Mouse (Mus musculus): ENCODE measurements at regions not wholly inside any gene's neighbourhood (a gene's known extent, or its start where the extent isn't known, plus 50 kb on each side); places are given as distances from the start of the nearest gene placed in this dataset.
A peak's percentile ranks its signal among the peaks of the same experiment; 100 is the strongest.
"Not testable (repeated sequence)": the region's sequence is repeated elsewhere in the genome, so short reads cannot be mapped to it uniquely, and the experiment has no call there.

GRCm38 (mm10) chr12:74825664-74826063, 351.5 kb downstream of the Kcnh5 start:
- DNase-seq (ENCODE audit: low spot score) (no peak), ATAC-seq (ENCODE audit: insufficient number of reproducible peaks, low FRiP score, low TSS enrichment, low read depth) (no peak)
- H3K27me3 ChIP-seq (ENCODE audit: control insufficient read depth, insufficient read depth, low read length): no peaks in the 10 kb centered on the region
- H3K4me3 ChIP-seq (ENCODE audit: low read depth, low read length): no peak overlapping the region
- no peaks in the 10 kb centered on the region for H3K36me3 ChIP-seq (ENCODE audit: control insufficient read depth, insufficient read depth, low read length)
- no peaks in the 10 kb centered on the region for H3K4me1 ChIP-seq (ENCODE audit: control insufficient read depth, insufficient read depth, low read length)
- no peaks in the 10 kb centered on the region for H3K9me3 ChIP-seq (ENCODE audit: control insufficient read depth, low read length)
- H3K27ac ChIP-seq (replicated peaks; ENCODE audit: low read depth, low read length): no peak overlapping the region
- H3K9ac ChIP-seq (ENCODE audit: low read length): no peak overlapping the region
- 70% methylated on average over 3 of the region's 3 CpGs for WGBS
- no peak overlapping the region for H3K4me2 ChIP-seq (ENCODE audit: low read depth, severe bottlenecking)

DNA sequence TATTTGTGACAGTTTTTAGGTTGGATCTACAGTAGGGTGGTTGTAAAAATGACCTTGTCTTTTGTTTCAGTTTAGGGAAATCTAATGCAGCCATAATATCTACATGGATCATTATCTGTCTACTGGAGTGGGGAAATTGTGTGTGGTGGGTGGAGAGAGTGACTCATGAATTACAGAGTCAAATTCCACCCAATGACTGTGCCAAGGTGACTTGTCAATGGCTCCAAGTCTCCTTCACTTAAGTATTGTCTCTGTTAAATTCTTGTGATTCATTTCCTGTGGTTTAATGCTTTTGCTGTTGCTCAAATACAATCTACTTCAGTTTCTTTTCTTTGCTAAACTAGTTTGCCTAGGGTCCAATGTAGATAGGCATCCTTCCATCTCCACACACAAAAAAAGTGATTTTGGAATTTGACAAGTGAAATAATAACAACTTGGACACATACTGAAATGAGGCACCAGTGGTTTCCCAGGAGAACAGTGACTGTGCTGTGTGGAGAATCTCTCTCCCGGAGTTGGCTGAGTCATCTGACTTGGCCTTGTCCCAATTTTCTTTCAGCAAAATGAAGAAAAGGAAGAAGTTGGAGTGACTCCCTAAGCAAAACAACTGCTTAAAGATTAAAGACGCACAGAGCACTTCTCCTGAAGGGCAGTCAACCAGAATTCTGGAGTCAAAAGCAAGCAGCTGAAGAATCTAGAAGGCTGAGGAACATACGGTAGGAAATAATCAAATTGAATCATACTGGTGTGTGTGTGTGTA, 352.2 kb downstream of the Kcnh5 start:
- DNase-seq (ENCODE audit: low spot score): no peak

DNA sequence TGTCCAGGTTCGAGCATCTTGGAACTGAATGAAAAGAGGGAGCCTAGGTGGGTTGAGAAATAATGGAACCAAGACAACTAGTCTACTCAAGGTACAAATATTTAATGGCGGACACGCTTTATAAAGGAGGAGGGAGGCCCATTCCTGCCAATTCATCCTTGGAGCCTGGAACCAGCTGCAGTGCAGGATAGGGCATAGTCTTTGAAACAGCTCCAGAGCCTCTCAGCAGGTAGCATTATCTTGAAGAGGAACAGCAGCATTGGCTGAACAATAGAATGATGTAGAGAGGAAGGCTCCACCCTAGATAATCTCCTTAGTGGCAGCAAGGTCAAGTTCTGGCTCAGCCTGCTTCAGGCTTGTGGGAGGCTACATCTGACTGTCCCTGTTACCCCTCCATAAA, 361.0 kb downstream of the Kcnh5 start:
- 91% methylated on average over 3 of the region's 3 CpGs for WGBS
- H3K27ac ChIP-seq (replicated peaks; ENCODE audit: low read depth, low read length); H3K9ac ChIP-seq (ENCODE audit: low read length); H3K9me3 ChIP-seq (ENCODE audit: control insufficient read depth, low read length); H3K27me3 ChIP-seq (ENCODE audit: control insufficient read depth, insufficient read depth, low read length); H3K4me3 ChIP-seq (ENCODE audit: low read depth, low read length); DNase-seq (ENCODE audit: low spot score); ATAC-seq (ENCODE audit: insufficient number of reproducible peaks, low FRiP score, low TSS enrichment, low read depth); H3K36me3 ChIP-seq (ENCODE audit: control insufficient read depth, insufficient read depth, low read length); H3K4me1 ChIP-seq (ENCODE audit: control insufficient read depth, insufficient read depth, low read length); H3K4me2 ChIP-seq (ENCODE audit: low read depth, severe bottlenecking): not testable (repeated sequence)

More for the DNA sequence above, 352.2 kb downstream of the Kcnh5 start:
- Histone ChIP-seq H3K27me3 (ENCODE audit: control insufficient read depth, insufficient read depth, low read length) (no peaks in the 10 kb centered on the region), H3K36me3 (ENCODE audit: control insufficient read depth, insufficient read depth, low read length) (no peaks in the 10 kb centered on the region), H3K9me3 (ENCODE audit: control insufficient read depth, low read length) (no peaks in the 10 kb centered on the region), H3K4me1 (ENCODE audit: control insufficient read depth, insufficient read depth, low read length) (no peaks in the 10 kb centered on the region), H3K9ac (ENCODE audit: low read length) (no peak overlapping the region), H3K4me3 (ENCODE audit: low read depth, low read length) (no peak overlapping the region), H3K4me2 (ENCODE audit: low read depth, severe bottlenecking) (no peak overlapping the region), H3K27ac (replicated peaks; ENCODE audit: low read depth, low read length) (no peak overlapping the region)
- ATAC-seq (ENCODE audit: insufficient number of reproducible peaks, low FRiP score, low TSS enrichment, low read depth): no peak
- 90% methylated on average over 3 of the region's 3 CpGs for WGBS

DNA sequence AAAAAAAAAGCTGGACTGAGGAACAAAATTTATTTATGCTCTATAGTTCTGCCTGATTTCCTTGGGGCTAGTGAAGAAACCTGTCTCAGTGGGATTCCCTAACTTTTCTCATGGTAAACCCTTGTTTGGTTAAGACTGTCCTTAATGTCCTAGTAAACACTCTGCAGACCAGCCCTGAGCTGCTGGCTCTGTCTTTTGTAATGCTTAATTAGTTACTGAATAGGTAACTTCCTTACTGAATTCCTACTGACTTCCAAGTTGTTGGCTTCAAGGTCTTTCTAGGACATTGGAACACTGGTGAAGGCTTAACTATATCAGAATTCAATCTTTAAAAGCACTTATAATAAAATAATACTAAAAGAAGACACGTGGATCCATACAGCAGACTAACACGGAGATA, 368.6 kb downstream of the Kcnh5 start:
- H3K4me1 ChIP-seq (ENCODE audit: control insufficient read depth, insufficient read depth, low read length); H3K36me3 ChIP-seq (ENCODE audit: control insufficient read depth, insufficient read depth, low read length); ATAC-seq (ENCODE audit: insufficient number of reproducible peaks, low FRiP score, low TSS enrichment, low read depth); H3K27me3 ChIP-seq (ENCODE audit: control insufficient read depth, insufficient read depth, low read length); H3K9ac ChIP-seq (ENCODE audit: low read length); DNase-seq (ENCODE audit: low spot score); H3K27ac ChIP-seq (replicated peaks; ENCODE audit: low read depth, low read length); H3K9me3 ChIP-seq (ENCODE audit: control insufficient read depth, low read length); H3K4me3 ChIP-seq (ENCODE audit: low read depth, low read length); H3K4me2 ChIP-seq (ENCODE audit: low read depth, severe bottlenecking): not testable (repeated sequence)
- WGBS: 92% methylated on average over 2 of the region's 2 CpGs

GRCm38 (mm10) chr12:74807926-74808325, 369.2 kb downstream of the Kcnh5 start:
- not testable (repeated sequence) for H3K4me3 ChIP-seq (ENCODE audit: low read depth, low read length); DNase-seq (ENCODE audit: low spot score); H3K9ac ChIP-seq (ENCODE audit: low read length); ATAC-seq (ENCODE audit: insufficient number of reproducible peaks, low FRiP score, low TSS enrichment, low read depth); H3K4me2 ChIP-seq (ENCODE audit: low read depth, severe bottlenecking); H3K4me1 ChIP-seq (ENCODE audit: control insufficient read depth, insufficient read depth, low read length); H3K36me3 ChIP-seq (ENCODE audit: control insufficient read depth, insufficient read depth, low read length); H3K9me3 ChIP-seq (ENCODE audit: control insufficient read depth, low read length); H3K27ac ChIP-seq (replicated peaks; ENCODE audit: low read depth, low read length); H3K27me3 ChIP-seq (ENCODE audit: control insufficient read depth, insufficient read depth, low read length)
- 95% methylated on average over 15 of the region's 15 CpGs for WGBS

DNA sequence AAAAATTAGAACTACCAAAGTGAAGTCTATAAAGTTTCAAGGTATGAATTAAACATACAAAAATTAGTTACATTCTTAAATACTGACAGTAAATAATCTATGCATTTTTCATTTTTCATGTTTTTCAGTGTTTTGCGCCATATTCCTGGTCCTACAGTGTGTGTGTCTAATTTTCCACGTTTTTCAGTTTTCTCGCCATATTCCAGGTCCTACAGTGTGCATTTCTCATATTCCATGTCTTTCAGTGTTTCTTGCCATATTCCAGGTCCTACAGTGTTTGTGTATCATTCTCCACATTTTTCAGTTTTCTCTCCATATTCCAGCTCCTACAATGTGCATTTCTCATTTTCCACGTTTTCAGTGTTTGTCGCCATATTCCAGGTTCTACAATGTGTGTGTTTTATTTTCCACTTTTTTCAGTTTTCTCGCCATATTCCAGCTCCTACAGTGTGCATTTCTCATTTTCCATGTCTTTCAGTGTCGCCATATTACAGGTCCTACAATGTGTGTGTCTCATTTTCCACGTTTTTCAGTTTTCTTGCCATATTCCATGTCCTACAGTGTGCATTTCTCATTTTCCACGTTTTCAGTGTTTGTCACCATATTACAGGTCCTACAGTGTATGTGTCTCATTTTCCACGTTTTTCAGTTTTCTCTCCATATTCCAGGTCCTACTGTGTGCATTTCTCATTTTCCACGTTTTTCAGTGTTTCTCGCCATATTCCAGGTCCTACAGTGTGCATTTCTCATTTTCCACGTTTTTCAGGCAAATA, 373.2 kb downstream of the Kcnh5 start:
- Histone ChIP-seq H3K9ac (ENCODE audit: low read length) (no peak overlapping the region), H3K27ac (replicated peaks; ENCODE audit: low read depth, low read length) (no peak overlapping the region), H3K27me3 (ENCODE audit: control insufficient read depth, insufficient read depth, low read length) (no peaks in the 10 kb centered on the region), H3K4me1 (ENCODE audit: control insufficient read depth, insufficient read depth, low read length) (no peaks in the 10 kb centered on the region), H3K36me3 (ENCODE audit: control insufficient read depth, insufficient read depth, low read length) (no peaks in the 10 kb centered on the region), H3K4me2 (ENCODE audit: low read depth, severe bottlenecking) (no peak overlapping the region), H3K9me3 (ENCODE audit: control insufficient read depth, low read length) (no peaks in the 10 kb centered on the region), H3K4me3 (ENCODE audit: low read depth, low read length) (no peak overlapping the region)
- ATAC-seq (ENCODE audit: insufficient number of reproducible peaks, low FRiP score, low TSS enrichment, low read depth) (peak; percentile 60; the same call in 1 of the 2 replicates), DNase-seq (ENCODE audit: low spot score) (no peak)
- WGBS: 66% methylated on average over 13 of the region's 13 CpGs

GRCm38 (mm10) chr12:74792036-74792435, 385.1 kb downstream of the Kcnh5 start:
- no peak overlapping the region for H3K4me2 ChIP-seq (ENCODE audit: low read depth, severe bottlenecking)
- no peaks in the 10 kb centered on the region for H3K4me1 ChIP-seq (ENCODE audit: control insufficient read depth, insufficient read depth, low read length)
- WGBS: 71% methylated on average over 3 of the region's 3 CpGs
- H3K36me3 ChIP-seq (ENCODE audit: control insufficient read depth, insufficient read depth, low read length): no peaks in the 10 kb centered on the region
- no peak overlapping the region for H3K9ac ChIP-seq (ENCODE audit: low read length)
- ATAC-seq (ENCODE audit: insufficient number of reproducible peaks, low FRiP score, low TSS enrichment, low read depth) (no peak), DNase-seq (ENCODE audit: low spot score) (no peak)
- no peaks in the 10 kb centered on the region for H3K27me3 ChIP-seq (ENCODE audit: control insufficient read depth, insufficient read depth, low read length)
- H3K27ac ChIP-seq (replicated peaks; ENCODE audit: low read depth, low read length): no peak overlapping the region
- no peaks in the 10 kb centered on the region for H3K9me3 ChIP-seq (ENCODE audit: control insufficient read depth, low read length)
- no peak overlapping the region for H3K4me3 ChIP-seq (ENCODE audit: low read depth, low read length)

- H3K9ac ChIP-seq (ENCODE audit: low read length): no peak overlapping the region
- H3K4me3 ChIP-seq (ENCODE audit: low read depth, low read length): no peak overlapping the region
- DNase-seq (ENCODE audit: low spot score) (no peak), ATAC-seq (ENCODE audit: insufficient number of reproducible peaks, low FRiP score, low TSS enrichment, low read depth) (no peak)
- no peak overlapping the region for H3K27ac ChIP-seq (replicated peaks; ENCODE audit: low read depth, low read length)
- no peaks in the 10 kb centered on the region for H3K9me3 ChIP-seq (ENCODE audit: control insufficient read depth, low read length)
- WGBS: 90% methylated on average over 1 of the region's 1 CpGs
- no peaks in the 10 kb centered on the region for H3K27me3 ChIP-seq (ENCODE audit: control insufficient read depth, insufficient read depth, low read length)
- no peaks in the 10 kb centered on the region for H3K4me1 ChIP-seq (ENCODE audit: control insufficient read depth, insufficient read depth, low read length)
- no peaks in the 10 kb centered on the region for H3K36me3 ChIP-seq (ENCODE audit: control insufficient read depth, insufficient read depth, low read length)
- no peak overlapping the region for H3K4me2 ChIP-seq (ENCODE audit: low read depth, severe bottlenecking)
Observed at GRCm38 (mm10) chr12:74762284-74762683, 414.8 kb downstream of the Kcnh5 start.
